Comparison of ENCODE assay signal across 8 mouse cellular contexts in the genomic region with DNA sequence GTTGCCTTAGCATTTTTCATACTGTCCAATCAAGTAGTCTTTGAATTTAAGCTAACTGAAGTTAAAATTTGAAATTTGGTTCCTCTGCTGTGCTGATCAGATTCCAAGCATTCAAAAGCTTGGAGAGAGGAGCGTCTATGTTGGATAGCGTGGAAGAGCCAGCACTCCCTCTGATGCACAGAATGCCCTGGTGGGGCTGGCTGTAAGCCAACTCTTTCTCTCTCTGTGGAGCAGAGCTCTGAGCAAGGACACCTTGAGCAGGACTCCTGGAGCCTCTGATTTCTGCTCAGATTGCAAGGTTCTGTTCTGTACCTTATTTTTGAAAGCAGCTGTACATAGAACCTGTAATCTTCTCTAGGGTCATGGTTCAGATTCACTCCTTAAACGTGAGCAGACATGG. TPM values are rescaled to one million over a fixed set of nuclear protein-coding genes. Genes with fewer than 3 reads are reported as not detected.
DNase-seq lines count a peak whose midpoint lies in the region; ATAC-seq and TF ChIP-seq lines count a peak whose summit lies in the region.

No protein-coding gene starts in this region.

- WGBS in heart, embryonic 16.5 days: 23% methylated on average over 3 of the region's 3 CpGs

- no peak for TF ChIP-seq CTCF in layer of hippocampus, adult 2 months (conservative IDR thresholded peaks at IDR 0.05)

- H3K4me3 ChIP-seq in layer of hippocampus, adult 2 months: no peak overlapping the region
- no peak overlapping the region for H3K4me3 ChIP-seq in heart, embryonic 16.5 days (ENCODE audit: low read length)

- peaks cover 5% of the 10 kb centered on the region; the same call in 1 of the 2 replicates for H3K4me1 ChIP-seq in heart, embryonic 16.5 days (ENCODE audit: control insufficient read depth, insufficient read depth, low read length)

- ATAC-seq in heart, embryonic 16.5 days (replicated peaks; ENCODE audit: extremely low read depth, insufficient read depth, low FRiP score): peak; percentile 60; the same call in 1 of the 2 replicates
- ATAC-seq in granulocyte monocyte progenitor cell, adult 5-6 weeks (replicated peaks; ENCODE audit: poor library complexity, severe bottlenecking): no peak

- no peaks in the 10 kb centered on the region for H3K27me3 ChIP-seq in heart, embryonic 16.5 days (ENCODE audit: control insufficient read depth, insufficient read depth, low read length)

- H3K9me3 ChIP-seq in heart, embryonic 16.5 days (replicated peaks; ENCODE audit: control insufficient read depth, low read length): no peaks in the 10 kb centered on the region

- no peak overlapping the region for H3K4me2 ChIP-seq in heart, embryonic 16.5 days (ENCODE audit: low read depth, low read length)

- H3K9ac ChIP-seq in heart, embryonic 16.5 days (ENCODE audit: low read length): no peak overlapping the region

- H3K27ac ChIP-seq in layer of hippocampus, adult 2 months: no peak overlapping the region
- peak overlapping the region; percentile 52 for H3K27ac ChIP-seq in heart, embryonic 16.5 days (ENCODE audit: low read length)

- peak; percentile 8 for DNase-seq in layer of hippocampus, adult 11-12 months (ENCODE audit: low spot score)
- no peak for DNase-seq in layer of hippocampus, adult 2 months (ENCODE audit: low spot score in 2 of 2)
- DNase-seq in R1 (ENCODE audit: low read depth, low spot score): peak; percentile 21
- DNase-seq in adrenal gland, postnatal 25 days: peak; percentile 66
- DNase-seq in frontal cortex, postnatal 36 days (ENCODE audit: low spot score in 2 of 2): no peak
- DNase-seq in spleen, postnatal 36 days (ENCODE audit: low spot score in 2 of 2): no peak

- no peaks in the 10 kb centered on the region for H3K36me3 ChIP-seq in heart, embryonic 16.5 days (ENCODE audit: control insufficient read depth, insufficient read depth)

RNA-seq across cellular contexts. Expression of gene Sppl2a, which starts 16.8 kb away (rescaled TPM):
- total RNA-seq in layer of hippocampus, adult 2 months (2021): 10 to 100 TPM; 28.5 to 29.1 TPM
- 91.0 and 92.7 TPM in 2 replicates for total RNA-seq in adrenal gland, postnatal 25 days (2021)
- polyA plus RNA-seq in heart, embryonic 16.5 days (2015; fragmentation: Nextera tagmentation; extraction: Ambion mirVana): 41.5 and 43.6 TPM in 2 replicates
- total RNA-seq in granulocyte monocyte progenitor cell, adult 5-6 weeks (2014; fragmentation: Nextera tagmentation): 22.1 and 39.3 TPM in 2 replicates
- total RNA-seq in granulocyte monocyte progenitor cell, adult 5-6 weeks (2017): 32.7 and 35.5 TPM in 2 replicates

RNA-seq across cellular contexts. Expression of gene Ap4e1, which starts 58.7 kb away (rescaled TPM):
- total RNA-seq in layer of hippocampus, adult 2 months (2021): 10 to 100 TPM; 12.3 to 13.1 TPM
- total RNA-seq in adrenal gland, postnatal 25 days (2021): 10.0 and 16.2 TPM in 2 replicates
- 8.1 and 9.2 TPM in 2 replicates for polyA plus RNA-seq in heart, embryonic 16.5 days (2015; fragmentation: Nextera tagmentation; extraction: Ambion mirVana)
- total RNA-seq in granulocyte monocyte progenitor cell, adult 5-6 weeks (2014; fragmentation: Nextera tagmentation): 8.6 and 12.7 TPM in 2 replicates
- 17.8 and 19.6 TPM in 2 replicates for total RNA-seq in granulocyte monocyte progenitor cell, adult 5-6 weeks (2017)

Comparison
In these comparisons a context has a peak if more than half of its experiments do, and no peak if none do; other contexts are left out.
1. DNase-seq: peak in layer of hippocampus, adult 11-12 months (single experiment), R1 (single experiment) and adrenal gland, postnatal 25 days (single experiment); none in layer of hippocampus, adult 2 months (0 of 2), frontal cortex, postnatal 36 days (0 of 2) and spleen, postnatal 36 days (0 of 2).